Mouse (Mus musculus) erythroblast, embryonic 14.5 days (primary cell): Measurements from ENCODE around the gene E130308A19Rik.

Source experiments
- GATA1 ChIP-seq: IDR thresholded peaks from 2 replicates; pipeline ENCODE4 v1.6.1; 2012; ENCODE audit warnings: low read length, inconsistent platforms, mixed read lengths
- TAL1 ChIP-seq: IDR thresholded peaks from 3 replicates; pipeline ENCODE4 v1.6.1; 2012; ENCODE audit warnings: low read length, inconsistent platforms, mixed read lengths

DNA sequence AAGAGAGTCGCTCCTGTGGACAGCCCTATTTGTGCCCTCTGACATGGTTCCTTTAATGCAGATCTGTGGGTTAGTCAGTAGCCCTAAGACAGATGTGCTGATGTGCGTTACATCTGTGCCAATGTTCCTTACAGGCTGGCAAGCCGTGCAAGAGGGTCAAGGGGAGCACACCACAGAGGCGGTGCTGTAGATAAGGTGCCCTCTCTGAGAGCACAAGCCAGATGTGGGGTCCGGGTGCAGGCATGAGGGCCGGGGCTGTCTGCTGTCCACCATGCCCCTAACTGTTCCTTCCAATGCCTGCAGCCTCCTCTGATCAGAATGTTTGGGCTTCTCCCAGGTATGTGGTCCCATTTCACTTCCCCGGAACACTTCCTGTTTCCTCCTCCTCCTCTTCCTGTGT, 138.9 kb downstream of the E130308A19Rik start:
- TF ChIP-seq TAL1 (no peak), GATA1 (no peak)
